Comparison of ENCODE assay signal across 18 mouse cellular contexts in genomic region chr10:19947441-19947840, GRCm38 (mm10).
"Had no signal": no experiment of that assay in that cellular context is flagged by ENCODE, and none has a peak within 500 bp of the region (broad histone marks: within the 10 kb centered on the region; RNA-seq: fewer than 3 reads in every experiment).

No protein-coding gene starts in this region.

- H3K9ac ChIP-seq: liver, embryonic 14.5 days; lung, embryonic 14.5 days; midbrain, embryonic 13.5 days; midbrain, embryonic 15.5 days; neural tube, embryonic 13.5 days; neural tube, embryonic 15.5 days had no signal

- H3K9me3 ChIP-seq: midbrain, embryonic 10.5 days; midbrain, embryonic 13.5 days; midbrain, embryonic 15.5 days; neural tube, embryonic 13.5 days; neural tube, embryonic 15.5 days had no signal

- H3K4me1 ChIP-seq: midbrain, embryonic 10.5 days; midbrain, embryonic 13.5 days; midbrain, embryonic 15.5 days; neural tube, embryonic 13.5 days; neural tube, embryonic 15.5 days had no signal

- H3K27me3 ChIP-seq: midbrain, embryonic 13.5 days; midbrain, embryonic 15.5 days; neural tube, embryonic 13.5 days; neural tube, embryonic 15.5 days had no signal

- H3K4me2 ChIP-seq: lung, embryonic 14.5 days; midbrain, embryonic 13.5 days; midbrain, embryonic 15.5 days; neural tube, embryonic 13.5 days; neural tube, embryonic 15.5 days had no signal

- ATAC-seq: midbrain, embryonic 13.5 days; midbrain, embryonic 15.5 days had no signal

- H3K4me3 ChIP-seq: midbrain, embryonic 10.5 days; midbrain, embryonic 13.5 days; midbrain, embryonic 15.5 days; myocyte; neural tube, embryonic 13.5 days; neural tube, embryonic 15.5 days had no signal

- H3K27ac ChIP-seq: liver, embryonic 14.5 days; midbrain, embryonic 10.5 days; midbrain, embryonic 13.5 days; midbrain, embryonic 15.5 days; neural tube, embryonic 13.5 days; neural tube, embryonic 15.5 days had no signal

- DNase-seq: lung, adult 18-20 months; lung, postnatal 10 days; lung, postnatal 4 days; retina, postnatal 1 day; right cerebral cortex, adult 18-20 months; right cerebral cortex, postnatal 25 days; right cerebral cortex, postnatal 4 days; spleen, adult 18-20 months; thymus, adult 18-20 months; thymus, postnatal 25 days had no signal

- H3K36me3 ChIP-seq: midbrain, embryonic 10.5 days; midbrain, embryonic 13.5 days; midbrain, embryonic 15.5 days; neural tube, embryonic 13.5 days; neural tube, embryonic 15.5 days had no signal
